Mouse (Mus musculus) megakaryocyte progenitor cell, adult 5-6 weeks (primary cell): Measurements from ENCODE around the gene Slc22a8. TPM values are rescaled to one million over a fixed set of nuclear protein-coding genes. Genes with fewer than 3 reads are reported as not detected.

ENCODE experiments used
- ATAC-seq: replicated peaks from 2 replicates; pipeline ENCODE4 v1.8.0; 2016; ENCODE audit warnings: mild to moderate bottlenecking, moderate TSS enrichment, inconsistent platforms; ENCODE audit not compliant: poor library complexity
- total RNA-seq, 2 experiments: library from RNA; stranded (forward) in 1 of 2; stranded (reverse) in 1 of 2; fragments of 157-497, 149-512 nt in 1 of 2; fragments of 200-1000 nt in 1 of 2; gene quantifications; 2 replicates each; pipeline versions ENCODE4 v1.2.3 to v1.2.4; 2015 to 2017

The Slc22a8 gene
- total RNA-seq, 2 experiments from 2014 or later = not detected

GRCm38 (mm10) chr19:8594518-8594917 lies 3.5 kb downstream of the Slc22a8 start:
- no peak for ATAC-seq

- no peak for ATAC-seq
Observed at GRCm38 (mm10) chr19:8597269-8597668, 6.2 kb downstream of the Slc22a8 start.

- ATAC-seq = no peak
Observed at GRCm38 (mm10) chr19:8599229-8599628, 8.2 kb downstream of the Slc22a8 start.

GRCm38 (mm10) chr19:8601922-8602321 lies 10.9 kb downstream of the Slc22a8 start:
- ATAC-seq = no peak

GRCm38 (mm10) chr19:8602914-8603313 lies 11.9 kb downstream of the Slc22a8 start:
- peak; percentile 73 for ATAC-seq

GRCm38 (mm10) chr19:8604536-8605240 lies 13.6 kb downstream of the Slc22a8 start:
- ATAC-seq = no peak

GRCm38 (mm10) chr19:8605241-8605558 lies 14.1 kb downstream of the Slc22a8 start:
- peak; percentile 77 for ATAC-seq

GRCm38 (mm10) chr19:8611358-8612123 lies 20.5 kb downstream of the Slc22a8 start:
- ATAC-seq = no peak

- ATAC-seq = no peak
Observed at GRCm38 (mm10) chr19:8613111-8613510, 22.1 kb downstream of the Slc22a8 start.

GRCm38 (mm10) chr19:8614343-8614742 lies 23.3 kb downstream of the Slc22a8 start:
- ATAC-seq = no peak

- ATAC-seq = no peak
Observed at GRCm38 (mm10) chr19:8616314-8616713, 25.3 kb downstream of the Slc22a8 start.

GRCm38 (mm10) chr19:8617904-8618303 lies 26.9 kb downstream of the Slc22a8 start, which contains the start of gene Slc22a6:
Gene Slc22a6, plus strand, starts transcription at chr19:8618039.
- ATAC-seq = no peak

- ATAC-seq = no peak
Observed at GRCm38 (mm10) chr19:8621098-8621497, 30.0 kb downstream of the Slc22a8 start.

GRCm38 (mm10) chr19:8630249-8630648 lies 39.2 kb downstream of the Slc22a8 start:
- ATAC-seq = no peak

- no peak for ATAC-seq
Observed at GRCm38 (mm10) chr19:8630826-8631225, 39.8 kb downstream of the Slc22a8 start.

- ATAC-seq = peak; percentile 68
Observed at GRCm38 (mm10) chr19:8632029-8632428, 41.0 kb downstream of the Slc22a8 start.

- peak; percentile 91 for ATAC-seq
Observed at GRCm38 (mm10) chr19:8642086-8642485, 51.0 kb downstream of the Slc22a8 start.

GRCm38 (mm10) chr19:8646393-8646792 lies 55.3 kb downstream of the Slc22a8 start:
- ATAC-seq = no peak

- no peak for ATAC-seq
Observed at GRCm38 (mm10) chr19:8655833-8656232, 64.8 kb downstream of the Slc22a8 start.

GRCm38 (mm10) chr19:8656341-8656740 lies 65.3 kb downstream of the Slc22a8 start:
- ATAC-seq = no peak
